Mouse (Mus musculus) T-cell, adult 2 months (primary cell): ENCODE measurements around the gene Fosl2.
A peak's percentile ranks its signal among the peaks of the same experiment; 100 is the strongest.

Experiments used
- DNase-seq: peaks from one replicate; pipeline ENCODE4 v3.0.0; 2022; ENCODE audit warnings: low spot score

Gene Fosl2

GRCm38 (mm10) chr5:32182885-32183629, 47.5 kb downstream of the Fosl2 start:
- DNase-seq, result no peak

- no peak for DNase-seq
Observed at GRCm38 (mm10) chr5:32187717-32188116, 52.1 kb downstream of the Fosl2 start.

GRCm38 (mm10) chr5:32191259-32191658, 55.7 kb downstream of the Fosl2 start:
- no peak for DNase-seq

GRCm38 (mm10) chr5:32192016-32192845, 56.6 kb downstream of the Fosl2 start:
- no peak for DNase-seq

- no peak for DNase-seq
Observed at GRCm38 (mm10) chr5:32194236-32194635, 58.6 kb downstream of the Fosl2 start.

- DNase-seq, result no peak
Observed at GRCm38 (mm10) chr5:32195857-32196609, 60.4 kb downstream of the Fosl2 start.

- peak; percentile 80 for DNase-seq
Observed at GRCm38 (mm10) chr5:32197698-32198097, 62.1 kb downstream of the Fosl2 start.

GRCm38 (mm10) chr5:32199136-32199535, 63.5 kb downstream of the Fosl2 start:
- DNase-seq, result no peak

GRCm38 (mm10) chr5:32199594-32199993, 64.0 kb downstream of the Fosl2 start:
- DNase-seq, result no peak

GRCm38 (mm10) chr5:32204653-32205052, 69.1 kb downstream of the Fosl2 start:
- no peak for DNase-seq

- DNase-seq, result no peak
Observed at GRCm38 (mm10) chr5:32206726-32207125, 71.1 kb downstream of the Fosl2 start.
